Mouse (Mus musculus): Measurements from ENCODE around the gene Clcn7. TPM values are rescaled to one million over a fixed set of nuclear protein-coding genes. Genes with fewer than 3 reads are reported as not detected.

Gene Clcn7
- total RNA-seq (2012; rRNA removed) (9.8 and 10.9 TPM in 2 replicates), polyA plus RNA-seq (2012; ENCODE audit: insufficient read depth in 1 of 2, insufficient read length in 2 of 2, low read depth in 1 of 2, low replicate concordance in 2 of 2, missing spikeins in 1 of 2) (10 to 100 TPM in 1 of 2 experiments, not detected in 1; 16.4 TPM)

DNA sequence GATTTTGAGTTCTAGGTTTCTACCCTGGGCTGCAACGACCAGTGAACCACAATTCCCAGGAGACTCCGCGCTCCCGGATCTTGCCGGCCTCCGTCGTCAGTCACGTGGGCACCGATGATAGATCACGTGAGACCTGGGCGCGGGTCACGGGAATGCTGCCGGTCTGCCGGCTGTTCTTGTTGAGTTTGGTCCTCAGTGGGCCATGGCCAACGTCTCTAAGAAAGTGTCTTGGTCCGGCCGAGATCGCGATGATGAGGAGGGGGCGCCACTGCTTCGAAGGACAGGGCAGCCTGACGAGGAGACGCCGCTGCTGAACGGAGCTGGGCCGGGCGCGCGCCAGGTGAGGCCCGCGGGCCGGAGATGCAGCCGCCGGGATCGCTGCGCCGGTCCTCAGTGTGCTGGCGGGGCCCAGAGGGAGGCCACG, at the start of gene Clcn7:
Clcn7 (plus strand) TSS at position 117 of the 424 bp plus-strand sequence.
- no peaks in the 10 kb centered on the region for H3K9me3 ChIP-seq (replicated peaks; ENCODE audit: insufficient read depth, low read length)
- peak; percentile 91 for DNase-seq (ENCODE audit: low read depth, low spot score)

DNA sequence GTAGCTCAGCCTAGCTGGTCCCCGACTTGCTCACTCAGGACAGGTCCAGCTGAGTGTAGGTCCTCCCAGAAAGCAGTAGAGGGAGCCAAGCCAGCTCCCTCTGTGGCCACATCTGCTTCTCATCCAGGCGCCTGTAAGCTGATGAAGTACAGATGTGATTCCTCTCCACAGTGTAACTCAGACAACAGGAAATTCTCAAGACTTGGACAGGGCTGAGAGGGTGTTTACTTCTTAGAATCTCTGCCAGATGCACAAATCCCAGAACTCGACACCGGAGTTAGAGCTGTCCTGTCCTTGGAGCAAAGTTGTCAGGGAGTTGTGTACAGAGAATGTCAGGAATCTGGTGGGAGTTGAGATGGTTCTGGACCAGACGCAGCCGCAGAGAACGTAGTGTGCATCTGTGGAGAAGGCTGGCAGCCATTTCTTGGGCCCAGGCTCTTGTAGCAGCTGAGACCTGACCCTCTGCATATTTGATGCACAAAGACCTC, 49.7 kb upstream of the Clcn7 start, which contains the start of gene Tmem204:
Tmem204 (minus strand) TSS at position 148 of the 488 bp plus-strand sequence.
- no peak within 1 kb of the TSS for H3K4me3 ChIP-seq (ENCODE audit: control insufficient read depth in 1 of 2, insufficient read depth in 1 of 2, low read depth in 2 of 2, low read length in 2 of 2)

More for the DNA sequence above, at the start of gene Clcn7:
- Histone ChIP-seq H3K9ac (ENCODE audit: control insufficient read depth, low read depth, low read length, poor library complexity, severe bottlenecking) (peak within 1 kb of the TSS; percentile 91), H3K4me1 (ENCODE audit: control insufficient read depth in 1 of 2, insufficient read depth in 2 of 2, low read length in 2 of 2) (peaks cover 0 to 13% of the 10 kb centered on the region in 2 experiments; a peak in 2 of 4 replicates), H3K27ac (ENCODE audit: control insufficient read depth, low read depth, low read length) (peak within 1 kb of the TSS; percentile 22; the same call in 1 of the 2 replicates), H3K4me3 (ENCODE audit: control insufficient read depth in 1 of 2, insufficient read depth in 1 of 2, low read depth in 2 of 2, low read length in 2 of 2) (peak within 1 kb of the TSS; percentile 69 to 96), H3K36me3 (ENCODE audit: control insufficient read depth in 1 of 2, insufficient read depth in 2 of 2, low read length in 2 of 2) (peaks cover 0 to 9% of the 10 kb centered on the region in 2 experiments; a peak in 2 of 4 replicates), H3K27me3 (ENCODE audit: control insufficient read depth in 1 of 2, insufficient read depth in 2 of 2, low read length in 2 of 2) (no peaks in the 10 kb centered on the region), H3K79me2 (ENCODE audit: control insufficient read depth, insufficient read depth, low read length, poor library complexity) (peaks cover 20% of the 10 kb centered on the region)
- TF ChIP-seq TAL1 (IDR thresholded peaks at IDR 0.05; ENCODE audit: low read length) (no peak), POLR2A (IDR thresholded peaks at IDR 0.05; ENCODE audit: control insufficient read depth in 1 of 2, insufficient read depth in 1 of 2, low read depth in 1 of 2, low read length in 2 of 2, poor library complexity in 1 of 2) (peak; percentile 84 to 88), RCOR1 (IDR thresholded peaks at IDR 0.05; ENCODE audit: low read depth, low read length) (no peak), BHLHE40 (IDR thresholded peaks at IDR 0.05; ENCODE audit: borderline replicate concordance, low read depth, low read length) (peak; percentile 91), HCFC1 (IDR thresholded peaks at IDR 0.05; ENCODE audit: low read depth, low read length) (peak; percentile 99), ZMIZ1 (IDR thresholded peaks at IDR 0.05; ENCODE audit: low read depth, low read length) (no peak), USF2 (IDR thresholded peaks at IDR 0.05; ENCODE audit: borderline replicate concordance in 1 of 2, insufficient read depth in 1 of 2, low read depth in 1 of 2, low read length in 2 of 2) (peak; percentile 97 to 100), MAFK (IDR thresholded peaks at IDR 0.05; ENCODE audit: borderline replicate concordance, low read depth, low read length) (no peak), GABPA (IDR thresholded peaks at IDR 0.05; ENCODE audit: low read depth, low read length) (no peak), JUND (IDR thresholded peaks at IDR 0.05; ENCODE audit: low read depth, low read length) (no peak), NELFE (IDR thresholded peaks at IDR 0.05; ENCODE audit: low read depth, low read length) (peak; percentile 88), NRF1 (IDR thresholded peaks at IDR 0.05; ENCODE audit: insufficient read depth, low read depth, low read length, poor library complexity, severe bottlenecking) (0 out of 2 replicates have a peak, but pooled peaks have one; percentile 35), CHD2 (IDR thresholded peaks at IDR 0.05; ENCODE audit: low read length) (no peak), E2F4 (IDR thresholded peaks at IDR 0.05; ENCODE audit: borderline replicate concordance, low read depth, low read length) (no peak), ELF1 (IDR thresholded peaks at IDR 0.05; ENCODE audit: low read depth, low read length) (peak; percentile 57), ETS1 (IDR thresholded peaks at IDR 0.05; ENCODE audit: low read depth, low read length) (peak; percentile 52; the same call in 1 of the 2 replicates), USF1 (IDR thresholded peaks at IDR 0.05; ENCODE audit: low read depth, low read length) (peak; percentile 99), CTCF (IDR thresholded peaks at IDR 0.05 in 2 of 3, conservative IDR thresholded peaks at IDR 0.05 in 1 of 3; ENCODE audit: control insufficient read depth in 1 of 3, insufficient read depth in 1 of 3, low read depth in 2 of 3, low read length in 3 of 3, poor library complexity in 1 of 3, severe bottlenecking in 1 of 3) (no peak), TBP (IDR thresholded peaks at IDR 0.05; ENCODE audit: low read depth, low read length) (peak; percentile 40; the same call in 1 of the 2 replicates), MAX (IDR thresholded peaks at IDR 0.05; ENCODE audit: low read length) (peak; percentile 97), ZNF384 (IDR thresholded peaks at IDR 0.05; ENCODE audit: low read depth, low read length) (no peak), RAD21 (IDR thresholded peaks at IDR 0.05; ENCODE audit: low read depth, low read length) (no peak), KAT2A (conservative IDR thresholded peaks at IDR 0.05; ENCODE audit: low read depth, low read length) (peak; percentile 94), UBTF (IDR thresholded peaks at IDR 0.05; ENCODE audit: borderline replicate concordance, insufficient read depth, low read depth, low read length) (no peak), MYC (IDR thresholded peaks at IDR 0.05; ENCODE audit: low read depth, low read length) (no peak), MXI1 (IDR thresholded peaks at IDR 0.05; ENCODE audit: low read depth, low read length) (peak; percentile 89), POLR2AphosphoS5 (IDR thresholded peaks at IDR 0.05; ENCODE audit: borderline replicate concordance, low read depth, low read length) (no peak), TCF12 (IDR thresholded peaks at IDR 0.05; ENCODE audit: low read depth, low read length) (peak; percentile 49; the same call in 1 of the 2 replicates), MAZ (IDR thresholded peaks at IDR 0.05; ENCODE audit: low read depth, low read length) (no peak), SIN3A (IDR thresholded peaks at IDR 0.05; ENCODE audit: low read length) (peak; percentile 99), POLR2AphosphoS2 (IDR thresholded peaks at IDR 0.05; ENCODE audit: low read length) (peak; percentile 49; the same call in 1 of the 2 replicates), MYB (IDR thresholded peaks at IDR 0.05; ENCODE audit: low read depth, low read length) (no peak)

More for the DNA sequence above, 49.7 kb upstream of the Clcn7 start, which contains the start of gene Tmem204:
- H3K79me2 ChIP-seq (ENCODE audit: control insufficient read depth, insufficient read depth, low read length, poor library complexity): no peaks in the 10 kb centered on the region
- H3K36me3 ChIP-seq (ENCODE audit: control insufficient read depth in 1 of 2, insufficient read depth in 2 of 2, low read length in 2 of 2): no peaks in the 10 kb centered on the region
- no peak within 1 kb of the TSS for H3K9ac ChIP-seq (ENCODE audit: control insufficient read depth, low read depth, low read length, poor library complexity, severe bottlenecking)
- TF ChIP-seq KAT2A (conservative IDR thresholded peaks at IDR 0.05; ENCODE audit: low read depth, low read length) (no peak), TCF12 (IDR thresholded peaks at IDR 0.05; ENCODE audit: low read depth, low read length) (no peak), MYB (IDR thresholded peaks at IDR 0.05; ENCODE audit: low read depth, low read length) (no peak), ELF1 (IDR thresholded peaks at IDR 0.05; ENCODE audit: low read depth, low read length) (no peak), GABPA (IDR thresholded peaks at IDR 0.05; ENCODE audit: low read depth, low read length) (no peak), E2F4 (IDR thresholded peaks at IDR 0.05; ENCODE audit: borderline replicate concordance, low read depth, low read length) (no peak), POLR2A (IDR thresholded peaks at IDR 0.05; ENCODE audit: control insufficient read depth in 1 of 2, insufficient read depth in 1 of 2, low read depth in 1 of 2, low read length in 2 of 2, poor library complexity in 1 of 2) (no peak), MAFK (IDR thresholded peaks at IDR 0.05; ENCODE audit: borderline replicate concordance, low read depth, low read length) (no peak), CTCF (IDR thresholded peaks at IDR 0.05 in 2 of 3, conservative IDR thresholded peaks at IDR 0.05 in 1 of 3; ENCODE audit: control insufficient read depth in 1 of 3, insufficient read depth in 1 of 3, low read depth in 2 of 3, low read length in 3 of 3, poor library complexity in 1 of 3, severe bottlenecking in 1 of 3) (no peak), CHD1 (IDR thresholded peaks at IDR 0.05; ENCODE audit: low read depth, low read length) (no peak), MYC (IDR thresholded peaks at IDR 0.05; ENCODE audit: low read depth, low read length) (no peak), USF2 (IDR thresholded peaks at IDR 0.05; ENCODE audit: borderline replicate concordance in 1 of 2, insufficient read depth in 1 of 2, low read depth in 1 of 2, low read length in 2 of 2) (no peak), POLR2AphosphoS5 (IDR thresholded peaks at IDR 0.05; ENCODE audit: borderline replicate concordance, low read depth, low read length) (no peak)
- H3K27me3 ChIP-seq (ENCODE audit: control insufficient read depth in 1 of 2, insufficient read depth in 2 of 2, low read length in 2 of 2): no peaks in the 10 kb centered on the region
- H3K9me3 ChIP-seq (replicated peaks; ENCODE audit: insufficient read depth, low read length): no peaks in the 10 kb centered on the region
- H3K27ac ChIP-seq (ENCODE audit: control insufficient read depth, low read depth, low read length): no peak within 1 kb of the TSS
- no peak for DNase-seq (ENCODE audit: low read depth, low spot score)
- H3K4me1 ChIP-seq (ENCODE audit: control insufficient read depth in 1 of 2, insufficient read depth in 2 of 2, low read length in 2 of 2): no peaks in the 10 kb centered on the region
